Mouse (Mus musculus) heart, embryonic 12.5 days (tissue): ENCODE data around the gene Itga4. TPM values are rescaled to one million over a fixed set of nuclear protein-coding genes. Genes with fewer than 3 reads are reported as not detected.

ENCODE experiments used
- ATAC-seq: fragments of 200-750 bp; cut with Nextera tagmentation; 2 replicates; pipeline ENCODE4 v1.8.0; 2017; ENCODE audit warnings: moderate TSS enrichment, moderate library complexity; ENCODE audit not compliant: insufficient number of reproducible peaks, low FRiP score
- H3K27ac ChIP-seq: fragments of 300-500 bp; sonication (generic); 2 replicates; pipeline ENCODE4 v1.5.1; 2016; ENCODE audit warnings: mild to moderate bottlenecking, moderate library complexity; ENCODE audit not compliant: poor library complexity, severe bottlenecking
- H3K27me3 ChIP-seq: fragments of 300-500 bp; sonication (generic); replicated peaks from 2 replicates; pipeline ENCODE4 v1.6.1; 2016; ENCODE audit warnings: mild to moderate bottlenecking, moderate library complexity
- H3K36me3 ChIP-seq: fragments of 300-500 bp; sonication (generic); 2 replicates; pipeline ENCODE4 v1.6.1; 2016; ENCODE audit warnings: mild to moderate bottlenecking, moderate library complexity
- H3K4me1 ChIP-seq: fragments of 300-500 bp; sonication (generic); replicated peaks from 2 replicates; pipeline ENCODE4 v1.6.1; 2016; ENCODE audit warnings: mild to moderate bottlenecking
- H3K4me2 ChIP-seq: fragments of 300-500 bp; sonication (generic); 2 replicates; pipeline ENCODE4 v1.6.1; 2016; ENCODE audit warnings: mild to moderate bottlenecking, moderate library complexity
- H3K4me3 ChIP-seq: fragments of 300-500 bp; sonication (generic); 2 replicates; pipeline ENCODE4 v1.5.1; 2016; ENCODE audit warnings: mild to moderate bottlenecking
- H3K9ac ChIP-seq: fragments of 300-500 bp; sonication (generic); 2 replicates; pipeline ENCODE4 v1.6.1; 2016; ENCODE audit warnings: mild to moderate bottlenecking, moderate library complexity
- H3K9me3 ChIP-seq: fragments of 300-500 bp; sonication (generic); replicated peaks from 2 replicates; pipeline ENCODE4 v1.6.1; 2016; ENCODE audit warnings: mild to moderate bottlenecking, moderate library complexity
- WGBS: fragments of 180-500 bp; shearing (Covaris S2); methylation state at CpG from one replicate; pipeline ENCODE4 v1.1.7; 2016; 5-methylcytosine and 5-hydroxymethylcytosine counted together
- polyA plus RNA-seq: library from polyadenylated mRNA; unstranded; fragments of >200 nt; fragmentation: Nextera tagmentation; extraction: Ambion mirVana; gene quantifications from 2 replicates; pipeline ENCODE4 v1.2.1, GENCODE M21; 2016

Itga4 gene
- polyA plus RNA-seq, 1 experiment from 2014 or later: 9.2 TPM

GRCm38 (mm10) chr2:79371326-79372153 lies 116.3 kb downstream of the Itga4 start:
- 80% methylated on average over 7 of the region's 7 CpGs for WGBS
- no peak overlapping the region for H3K4me3 ChIP-seq
- H3K4me1 ChIP-seq: peaks cover 4% of the 10 kb centered on the region; the same call in 1 of the 2 replicates
- no peaks in the 10 kb centered on the region for H3K9me3 ChIP-seq
- no peaks in the 10 kb centered on the region for H3K36me3 ChIP-seq
- no peaks in the 10 kb centered on the region for H3K27me3 ChIP-seq
- no peak overlapping the region for H3K4me2 ChIP-seq
- H3K9ac ChIP-seq: no peak overlapping the region
- ATAC-seq: no peak
- no peak overlapping the region for H3K27ac ChIP-seq

GRCm38 (mm10) chr2:79372154-79372467 lies 116.9 kb downstream of the Itga4 start:
- WGBS: 61% methylated on average over 2 of the region's 2 CpGs
- no peak for ATAC-seq
- no peaks in the 10 kb centered on the region for H3K9me3 ChIP-seq
- peaks cover 4% of the 10 kb centered on the region; the same call in 1 of the 2 replicates for H3K4me1 ChIP-seq
- H3K27me3 ChIP-seq: no peaks in the 10 kb centered on the region
- H3K36me3 ChIP-seq: no peaks in the 10 kb centered on the region
- H3K4me2 ChIP-seq: no peak overlapping the region
- H3K9ac ChIP-seq: no peak overlapping the region
- no peak overlapping the region for H3K4me3 ChIP-seq
- H3K27ac ChIP-seq: no peak overlapping the region

GRCm38 (mm10) chr2:79372486-79373200 lies 117.4 kb downstream of the Itga4 start:
- Histone ChIP-seq H3K9ac (no peak overlapping the region), H3K27ac (no peak overlapping the region), H3K4me2 (no peak overlapping the region), H3K4me3 (no peak overlapping the region), H3K36me3 (no peaks in the 10 kb centered on the region), H3K4me1 (no peaks in the 10 kb centered on the region; the same call in 1 of the 2 replicates), H3K27me3 (no peaks in the 10 kb centered on the region), H3K9me3 (no peaks in the 10 kb centered on the region)
- 39% methylated on average over 6 of the region's 6 CpGs for WGBS
- ATAC-seq: no peak

GRCm38 (mm10) chr2:79378346-79379086 lies 123.3 kb downstream of the Itga4 start:
- Histone ChIP-seq H3K4me1 (no peaks in the 10 kb centered on the region), H3K36me3 (no peaks in the 10 kb centered on the region), H3K9ac (no peak overlapping the region), H3K4me3 (no peak overlapping the region), H3K27me3 (no peaks in the 10 kb centered on the region), H3K27ac (no peak overlapping the region), H3K9me3 (no peaks in the 10 kb centered on the region), H3K4me2 (no peak overlapping the region)
- 71% methylated on average over 8 of the region's 8 CpGs for WGBS
- no peak for ATAC-seq

GRCm38 (mm10) chr2:79379087-79380041 lies 124.1 kb downstream of the Itga4 start:
- no peak overlapping the region for H3K27ac ChIP-seq
- 59% methylated on average over 12 of the region's 12 CpGs for WGBS
- H3K9ac ChIP-seq: no peak overlapping the region
- ATAC-seq: no peak
- H3K9me3 ChIP-seq: no peaks in the 10 kb centered on the region
- no peak overlapping the region for H3K4me2 ChIP-seq
- no peaks in the 10 kb centered on the region for H3K4me1 ChIP-seq
- H3K27me3 ChIP-seq: no peaks in the 10 kb centered on the region
- no peaks in the 10 kb centered on the region for H3K36me3 ChIP-seq
- H3K4me3 ChIP-seq: no peak overlapping the region

Other genes with a start within 250 kb of the Itga4 start
- gene Neurod1, start 201.3 kb downstream of the Itga4 start, polyA plus RNA-seq: not detected in 2 replicates
- gene Cerkl, start 201.4 kb downstream of the Itga4 start, polyA plus RNA-seq: 0.89 TPM in 1 of 2 replicates, not detected in the other